Mouse (Mus musculus) layer of hippocampus, postnatal 25 days (tissue): ENCODE results near the gene Hsd11b2. TPM values are rescaled to one million over a fixed set of nuclear protein-coding genes. Genes with fewer than 3 reads are reported as not detected.
"Not testable (repeated sequence)": the region's sequence is repeated elsewhere in the genome, so short reads cannot be mapped to it uniquely, and the experiment has no call there.

ENCODE experiments used
- DNase-seq, 2 experiments: peaks; one replicate each; pipeline ENCODE4 v3.0.0; 2022; ENCODE audit warnings: mixed read lengths in 2 of 2, low spot score in 1 of 2; ENCODE audit errors: extremely low spot score in 1 of 2
- total RNA-seq, 2 experiments: library from RNA; stranded (reverse); gene quantifications; 2 replicates each; pipeline ENCODE4 v1.2.3; 2021

Gene Hsd11b2
- total RNA-seq, 2 experiments from 2014 or later, result 0.15 TPM; not detected in 1

GRCm38 (mm10) chr8:105550083-105550482, 31.5 kb downstream of the Hsd11b2 start:
- DNase-seq, result no peak

GRCm38 (mm10) chr8:105552032-105552431, 33.5 kb downstream of the Hsd11b2 start:
- DNase-seq, result no peak

DNA sequence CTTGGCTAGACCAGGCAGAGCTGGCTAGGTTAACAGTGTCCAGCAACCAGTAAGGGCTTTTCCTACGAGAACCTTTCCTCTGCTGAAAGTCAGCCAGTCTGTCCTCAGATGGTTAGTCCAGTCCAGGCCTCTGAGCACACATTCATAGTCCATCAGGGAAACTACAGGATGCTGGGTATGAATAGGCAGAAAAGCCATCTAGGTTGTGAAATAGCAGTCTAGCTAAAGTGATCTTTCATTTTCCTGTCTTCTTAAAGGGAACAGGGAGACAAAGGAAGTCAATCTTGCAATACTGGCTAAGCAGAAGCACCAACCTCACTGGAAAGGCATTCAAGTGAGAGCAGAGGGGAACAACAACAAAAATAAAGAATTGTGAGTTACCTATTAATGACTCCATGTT, 34.3 kb downstream of the Hsd11b2 start:
- DNase-seq, result no peak

DNA sequence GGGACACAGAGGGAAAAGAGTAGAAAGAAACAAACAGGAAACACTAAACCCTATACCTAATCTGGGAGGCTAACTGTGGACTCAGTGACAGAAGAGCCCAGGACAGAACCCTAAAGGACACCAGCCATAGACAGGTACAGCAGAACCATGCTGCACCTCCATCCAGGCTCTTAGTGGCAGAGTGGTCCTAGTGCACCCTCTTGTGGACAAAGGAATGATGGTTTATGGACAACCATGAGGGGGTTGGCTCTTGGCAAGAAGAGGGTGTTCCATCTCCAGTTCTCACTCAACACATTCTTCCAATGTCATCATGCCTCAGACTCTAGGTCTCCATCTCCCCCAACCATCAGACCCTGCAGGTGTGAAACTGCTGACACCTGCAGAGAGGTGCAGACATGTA, 35.5 kb downstream of the Hsd11b2 start:
- peak in 1 of 2 experiments; percentile 37 for DNase-seq

- DNase-seq, result no peak
Measured at GRCm38 (mm10) chr8:105555230-105555629, 36.7 kb downstream of the Hsd11b2 start.

DNA sequence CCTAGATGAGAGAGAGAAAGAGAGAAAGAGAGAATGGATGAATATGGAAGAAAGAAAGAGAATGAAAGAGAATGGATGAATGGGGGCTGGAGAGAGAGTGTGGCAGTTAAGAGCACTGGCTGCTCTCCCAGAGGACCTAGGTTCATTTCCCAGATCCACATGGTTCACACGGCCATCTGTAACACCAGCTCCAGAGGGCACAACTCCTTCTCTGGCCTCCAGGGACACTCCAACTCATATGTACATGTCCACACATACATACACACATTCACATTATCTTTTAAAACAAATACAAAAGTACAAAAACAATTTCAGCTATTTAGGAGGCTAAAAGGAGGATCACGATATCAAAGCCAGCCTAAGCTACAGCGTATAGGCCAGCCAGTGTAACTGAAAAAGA, 44.3 kb downstream of the Hsd11b2 start:
- DNase-seq, result no peak

- DNase-seq, result no peak
Measured at GRCm38 (mm10) chr8:105563871-105564270, 45.3 kb downstream of the Hsd11b2 start.

DNA sequence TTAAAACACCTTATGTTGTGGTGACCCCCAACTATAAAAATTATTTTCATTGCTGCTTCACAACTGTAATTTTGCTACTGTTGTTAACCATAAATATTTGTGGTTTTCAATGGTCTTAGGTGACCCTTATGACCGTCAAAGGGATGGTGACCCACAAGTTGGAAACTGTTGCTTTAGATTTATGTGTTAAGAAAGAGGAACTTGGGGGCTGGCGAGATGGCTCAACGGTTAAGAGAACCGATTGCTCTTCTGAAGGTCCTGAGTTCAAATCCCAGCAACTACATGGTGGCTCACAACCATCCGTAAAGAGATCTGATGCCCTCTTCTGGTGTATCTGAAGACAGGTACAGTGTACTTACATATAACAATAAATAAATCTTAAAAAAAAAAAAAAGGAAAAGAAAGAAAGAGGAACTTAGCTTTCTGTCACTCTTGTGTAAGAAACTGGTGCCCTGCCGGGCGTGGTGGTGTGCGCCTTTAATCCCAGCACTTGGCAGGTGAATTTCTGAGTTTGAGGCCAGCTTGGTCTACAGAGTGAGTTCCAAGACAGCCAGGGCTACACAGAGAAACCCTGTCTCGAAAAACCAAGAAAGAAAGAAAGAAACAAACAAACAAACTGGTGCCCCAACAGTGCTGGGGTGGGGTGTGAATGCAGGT, 46.1 kb downstream of the Hsd11b2 start:
- DNase-seq, result not testable (repeated sequence)

DNA sequence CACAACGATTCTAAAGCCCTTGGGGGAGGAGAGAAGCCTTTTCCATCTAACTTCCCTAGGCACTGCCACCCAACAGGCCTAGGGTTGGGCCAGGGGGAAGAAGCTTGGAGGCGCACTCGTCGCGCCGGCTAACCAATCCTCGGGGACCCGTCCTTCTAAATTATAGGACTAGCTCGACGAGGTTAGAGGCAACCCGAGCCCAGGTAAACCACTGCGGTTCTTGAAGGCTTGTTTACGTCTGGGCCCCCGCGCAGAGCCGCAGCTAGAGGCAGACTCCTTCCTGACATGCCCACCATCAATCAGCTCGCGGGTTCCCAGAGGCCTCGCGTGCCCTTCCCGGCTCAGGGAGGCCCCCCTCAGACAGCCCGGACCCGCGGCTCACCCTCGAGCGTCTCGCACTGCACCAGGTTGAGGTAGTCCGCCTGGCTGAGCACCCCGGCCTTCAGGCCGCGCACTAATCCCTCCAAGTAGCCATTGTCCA, 46.9 kb downstream of the Hsd11b2 start:
- DNase-seq, result peak; percentile 38 to 61

DNA sequence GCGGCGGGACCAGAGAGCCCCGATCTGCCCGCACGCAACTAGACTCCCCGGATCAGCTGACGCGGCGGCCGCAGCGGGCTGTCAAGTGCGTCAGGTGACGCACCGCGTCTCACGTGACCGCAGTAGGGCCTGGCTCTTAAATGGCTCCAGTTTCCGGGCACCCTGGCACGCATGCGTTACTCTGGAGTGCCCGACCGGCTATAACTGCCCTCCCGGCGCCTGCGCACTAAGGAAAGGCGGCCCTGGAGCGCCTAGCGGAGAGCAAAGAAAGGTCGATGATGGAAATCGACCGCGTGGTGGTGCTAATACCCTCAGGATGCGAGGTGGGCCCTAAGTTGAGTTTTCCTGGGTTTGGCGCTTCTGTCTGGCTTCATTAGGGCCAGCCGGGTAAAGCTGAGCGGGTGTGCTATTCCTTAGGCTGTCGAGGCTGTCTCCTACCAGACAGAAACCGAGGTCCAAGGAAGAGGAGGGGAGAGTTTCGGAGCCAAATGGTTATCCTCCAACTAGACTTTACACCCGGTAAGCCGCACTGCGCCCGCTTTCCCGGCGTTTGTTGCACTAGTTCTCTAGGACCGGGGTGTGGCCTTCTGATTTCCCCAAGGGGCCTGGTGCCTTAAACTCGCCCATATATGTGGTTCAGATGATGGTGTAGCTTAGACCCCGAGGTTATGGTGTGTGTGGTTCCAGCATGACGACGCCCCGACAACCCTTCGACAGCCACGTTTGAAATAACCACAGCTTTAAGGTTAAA, 47.6 kb downstream of the Hsd11b2 start, which contains the start of gene Atp6v0d1:
Gene Atp6v0d1, minus strand, starts transcription at position 96 of the 751 bp plus-strand sequence.
- peak; percentile 91 to 96 for DNase-seq

DNA sequence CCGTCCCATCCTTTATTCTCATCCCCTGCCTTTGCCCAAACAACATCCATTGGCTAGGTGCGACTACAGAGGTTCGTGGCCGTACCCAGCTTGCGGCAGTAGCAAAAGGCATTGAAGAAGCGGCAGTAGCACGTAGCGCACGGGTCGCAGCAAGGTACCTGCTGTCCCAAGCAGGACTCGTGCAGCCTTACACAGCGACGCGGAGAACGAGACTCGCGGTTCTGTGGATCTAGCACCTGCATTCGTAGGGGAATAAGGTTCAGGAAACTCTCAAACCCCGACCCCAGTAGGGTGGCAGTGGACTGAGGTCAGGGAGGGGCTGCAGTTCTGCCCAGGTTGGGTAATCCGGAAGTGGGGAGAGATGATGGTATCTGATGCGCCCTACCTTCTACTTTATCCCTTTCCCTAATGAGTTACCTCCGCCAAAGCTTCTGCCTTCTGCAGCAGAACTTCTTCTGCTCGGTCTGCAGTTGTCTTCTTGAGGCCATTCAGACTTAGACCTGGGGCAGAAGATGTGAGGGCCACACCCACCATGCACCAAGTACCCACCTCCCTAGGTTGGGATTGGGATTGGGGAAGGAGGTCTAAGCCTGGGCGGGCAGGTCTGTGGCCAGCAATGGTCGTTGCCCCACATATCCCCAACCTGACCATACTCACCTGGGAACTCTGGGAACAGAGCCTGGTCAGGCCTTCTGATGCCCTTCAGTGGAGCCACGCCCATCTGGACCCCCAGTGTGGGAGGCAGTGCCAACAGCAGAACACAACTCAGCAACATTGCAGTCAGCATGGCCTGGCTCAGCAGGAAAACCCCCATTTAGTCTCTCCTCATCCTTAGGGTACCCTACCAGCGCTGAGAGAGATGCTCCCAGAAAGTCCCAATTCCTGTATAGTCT, 48.4 kb downstream of the Hsd11b2 start:
- no peak for DNase-seq

GRCm38 (mm10) chr8:105571810-105572209, 53.3 kb downstream of the Hsd11b2 start:
- no peak for DNase-seq

GRCm38 (mm10) chr8:105573427-105573826, 54.9 kb downstream of the Hsd11b2 start:
- peak in 1 of 2 experiments; percentile 40 for DNase-seq

Other genes starting within 250 kb of the Hsd11b2 start
- 1 to 10 TPM; 4.1 to 5.0 TPM for gene Hsf4, start 249.0 kb upstream of the Hsd11b2 start, total RNA-seq
- gene Nol3, start 242.6 kb upstream of the Hsd11b2 start, total RNA-seq, result 1 to 10 TPM; 6.8 to 7.8 TPM
- gene 4931428F04Rik, start 228.9 kb upstream of the Hsd11b2 start, total RNA-seq, result 10 to 100 TPM; 21.7 to 24.4 TPM
- gene Exoc3l, start 222.7 kb upstream of the Hsd11b2 start, total RNA-seq, result 1 to 10 TPM in 1 of 2 experiments, under 1 TPM in 1; 0.98 to 1.3 TPM
- 10 to 100 TPM; 31.4 to 34.7 TPM for gene E2f4, start 221.1 kb upstream of the Hsd11b2 start, total RNA-seq
- gene Elmo3, start 213.2 kb upstream of the Hsd11b2 start, total RNA-seq, result under 1 TPM; 0.61 to 0.64 TPM
- gene Lrrc29, start 192.5 kb upstream of the Hsd11b2 start, total RNA-seq, result 1 to 10 TPM; 4.0 to 9.2 TPM
- 10 to 100 TPM; 40.7 to 45.2 TPM for gene Tmem208, start 192.4 kb upstream of the Hsd11b2 start, total RNA-seq
- 1 to 10 TPM; 1.7 to 2.8 TPM for gene Fhod1, start 170.8 kb upstream of the Hsd11b2 start, total RNA-seq
- gene Slc9a5, start 169.9 kb upstream of the Hsd11b2 start, total RNA-seq, result 10 to 100 TPM; 12.5 to 13.4 TPM
- 1 to 10 TPM in 1 of 2 experiments, under 1 TPM in 1; 0.49 to 1.1 TPM for gene Plekhg4, start 145.5 kb upstream of the Hsd11b2 start, total RNA-seq
- not detected for gene Kctd19, start 105.3 kb upstream of the Hsd11b2 start, total RNA-seq
- gene Lrrc36, start 105.2 kb upstream of the Hsd11b2 start, total RNA-seq, result under 1 TPM; 0.34 to 0.59 TPM
- gene Tppp3, start 47.2 kb upstream of the Hsd11b2 start, total RNA-seq, result 10 to 100 TPM; 26.7 to 33.7 TPM
- 10 to 100 TPM; 27.6 to 34.0 TPM for gene Zdhhc1, start 21.9 kb upstream of the Hsd11b2 start, total RNA-seq
- gene Atp6v0d1, start 47.3 kb downstream of the Hsd11b2 start, total RNA-seq, result 100 to 1,000 TPM; 293 to 332 TPM
- gene Ripor1, start 86.5 kb downstream of the Hsd11b2 start, total RNA-seq, result 10 to 100 TPM; 83.2 to 92.9 TPM
- 10 to 100 TPM; 63.3 to 71.7 TPM for gene Ctcf, start 117.8 kb downstream of the Hsd11b2 start, total RNA-seq
- gene Agrp, start 118.6 kb downstream of the Hsd11b2 start, total RNA-seq, result not detected
- gene Carmil2, start 167.5 kb downstream of the Hsd11b2 start, total RNA-seq, result 10 to 100 TPM; 70.2 to 79.8 TPM
- gene Acd, start 182.3 kb downstream of the Hsd11b2 start, total RNA-seq, result 10 to 100 TPM; 39.8 to 41.9 TPM
- 10 to 100 TPM; 34.8 to 38.4 TPM for gene Pard6a, start 182.4 kb downstream of the Hsd11b2 start, total RNA-seq
- not detected for gene 4933405L10Rik, start 188.9 kb downstream of the Hsd11b2 start, total RNA-seq
- 1 to 10 TPM; 8.2 to 9.9 TPM for gene Enkd1, start 189.5 kb downstream of the Hsd11b2 start, total RNA-seq
- gene Gfod2, start 239.9 kb downstream of the Hsd11b2 start, total RNA-seq, result 10 to 100 TPM; 19.2 to 23.1 TPM